Mouse (Mus musculus): ENCODE measurements around the gene Ciart.
"Not testable (repeated sequence)": the region's sequence is repeated elsewhere in the genome, so short reads cannot be mapped to it uniquely, and the experiment has no call there.

The Ciart gene

DNA sequence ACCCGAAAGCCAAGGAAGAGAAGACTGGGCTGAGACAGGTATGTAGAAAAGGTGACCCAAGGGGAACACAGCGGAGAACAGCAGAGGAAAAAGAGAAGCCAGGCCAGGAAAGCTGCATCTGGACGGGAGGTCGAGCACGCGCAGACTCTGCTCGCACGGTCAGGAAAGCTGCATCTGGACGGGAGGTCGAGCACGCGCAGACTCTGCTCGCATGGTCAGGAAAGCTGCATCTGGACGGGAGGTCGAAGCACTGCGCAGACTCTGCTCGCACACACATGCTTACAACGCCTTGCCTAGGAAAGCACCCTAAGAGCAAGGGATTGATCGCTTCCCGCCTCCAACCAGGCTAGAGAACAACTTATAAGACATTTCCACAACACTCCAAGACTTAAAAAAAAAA lies 16.5 kb downstream of the Ciart start:
- in situ Hi-C loops (cut with MboI, MseI) = loop anchor here (10.0 kb wide), 1 partner anchor 179 kb away; no protein-coding TSS in a partner anchor

GRCm38 (mm10) chr3:95865050-95865449 lies 17.0 kb downstream of the Ciart start:
- in situ Hi-C loops (cut with MboI, MseI) = loop anchor here (10.0 kb wide), 1 partner anchor 180 kb away; no protein-coding TSS in a partner anchor

DNA sequence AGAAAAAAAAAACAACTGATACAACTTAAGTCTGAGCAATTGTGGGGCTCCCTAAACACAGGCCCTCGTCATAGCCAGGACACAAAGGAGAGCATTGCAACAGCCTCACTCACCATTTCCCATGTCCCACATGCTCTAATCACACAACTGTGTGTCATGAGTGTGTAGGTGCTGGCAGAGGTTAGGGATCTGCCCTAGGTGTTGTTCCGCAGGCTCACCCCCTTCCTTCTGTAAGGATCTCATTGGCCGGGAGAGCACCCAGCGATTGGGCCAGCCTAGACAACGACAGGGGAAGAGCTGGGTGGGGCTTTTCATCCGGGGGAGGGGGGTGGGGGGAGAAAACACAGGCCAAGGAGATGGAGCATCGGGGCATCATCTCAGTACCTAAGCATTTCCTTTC lies 18.5 kb downstream of the Ciart start:
- in situ Hi-C loops (cut with MboI, MseI) = loop anchor here (10.0 kb wide), 1 partner anchor 181 kb away; no protein-coding TSS in a partner anchor

DNA sequence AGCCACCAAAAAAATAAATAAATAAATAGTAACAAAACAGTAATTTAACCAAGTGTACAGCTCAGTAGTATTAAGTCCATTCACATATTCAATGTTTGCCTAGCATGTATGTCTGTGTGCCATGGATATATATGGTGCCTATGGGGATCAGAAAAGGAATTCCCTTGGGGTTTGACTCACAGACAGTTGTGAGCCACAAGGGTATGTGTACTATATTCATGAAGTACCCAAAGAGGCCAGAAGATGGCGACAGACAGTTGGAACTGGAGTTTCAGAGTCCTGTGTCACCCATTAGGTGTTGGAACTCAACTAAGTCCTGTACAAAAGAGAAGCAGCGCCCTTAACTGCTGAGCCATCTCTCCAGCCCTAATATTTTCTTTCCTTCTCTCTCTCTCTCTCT lies 20.3 kb downstream of the Ciart start:
- in situ Hi-C loops (cut with MboI, MseI) = loop anchor here (10.0 kb wide), 1 partner anchor 183 kb away; no protein-coding TSS in a partner anchor

GRCm38 (mm10) chr3:95861216-95861615 lies 20.8 kb downstream of the Ciart start:
- in situ Hi-C loops (cut with MboI, MseI) = loop anchor here (10.0 kb wide), 1 partner anchor 184 kb away; no protein-coding TSS in a partner anchor

DNA sequence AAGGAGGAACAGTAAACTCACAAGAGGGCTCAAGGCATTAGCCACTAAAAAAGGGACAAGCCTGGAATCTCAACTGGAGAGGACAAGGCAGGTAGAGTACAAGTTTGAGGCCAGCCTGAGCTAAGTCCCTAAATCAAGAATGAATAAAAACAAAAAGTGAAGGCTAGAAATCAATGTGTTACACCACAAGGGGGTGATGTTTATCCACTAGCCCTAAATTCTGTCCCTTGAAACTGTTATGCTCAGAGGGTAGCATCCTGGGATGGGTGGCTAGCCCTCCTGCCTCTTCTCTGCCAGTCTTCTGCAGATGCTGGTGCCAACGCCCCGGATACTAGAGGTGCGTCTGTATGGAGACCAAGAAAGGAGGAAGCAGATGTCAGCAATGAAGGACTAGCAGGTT lies 21.7 kb downstream of the Ciart start:
- in situ Hi-C loops (cut with MboI, MseI) = loop anchor here (10.0 kb wide), 1 partner anchor 184 kb away; no protein-coding TSS in a partner anchor

GRCm38 (mm10) chr3:95858278-95858677 lies 23.8 kb downstream of the Ciart start:
- in situ Hi-C loops (cut with MboI, MseI) = not testable (repeated sequence)

GRCm38 (mm10) chr3:95857050-95857449 lies 25.0 kb downstream of the Ciart start:
- in situ Hi-C loops (cut with MboI, MseI) = not testable (repeated sequence)

GRCm38 (mm10) chr3:95856115-95856514 lies 25.9 kb downstream of the Ciart start:
- in situ Hi-C loops (cut with MboI, MseI) = no loop called here

GRCm38 (mm10) chr3:95855502-95856089 lies 26.5 kb downstream of the Ciart start, which contains the start of gene Prpf3:
Gene Prpf3, minus strand, starts transcription at chr3:95855885.
- in situ Hi-C loops (cut with MboI, MseI) = no loop called here

- in situ Hi-C loops (cut with MboI, MseI) = no loop called here
These were observed 30.7 kb downstream of the Ciart start for GRCm38 (mm10) chr3:95851317-95851716.

GRCm38 (mm10) chr3:95850611-95851010 lies 31.4 kb downstream of the Ciart start:
- in situ Hi-C loops (cut with MboI, MseI) = no loop called here

- in situ Hi-C loops (cut with MboI, MseI) = loop anchor here (5.0 kb wide), 1 partner anchor 500 kb away; no protein-coding TSS in a partner anchor
These were observed 39.4 kb downstream of the Ciart start for GRCm38 (mm10) chr3:95842503-95843214.

DNA sequence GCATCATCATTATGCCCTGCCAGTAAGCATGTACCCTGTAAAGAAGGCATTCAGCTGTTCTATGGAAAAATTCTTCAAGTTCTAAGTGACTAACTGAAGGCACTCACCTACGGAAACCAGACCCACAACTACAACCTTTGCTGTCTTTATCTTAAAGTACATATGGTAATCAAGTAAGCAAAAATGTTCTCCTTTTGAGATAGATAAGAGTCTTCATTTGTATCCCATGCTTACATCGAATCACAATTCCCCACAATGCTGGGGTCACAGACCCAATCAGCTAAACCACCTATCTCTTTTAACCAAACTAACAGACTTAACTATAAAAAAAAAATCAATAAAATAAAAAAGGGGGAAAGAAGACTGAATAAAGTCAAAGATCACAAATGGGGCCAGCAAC lies 42.8 kb downstream of the Ciart start:
- in situ Hi-C loops (cut with MboI, MseI) = no loop called here

DNA sequence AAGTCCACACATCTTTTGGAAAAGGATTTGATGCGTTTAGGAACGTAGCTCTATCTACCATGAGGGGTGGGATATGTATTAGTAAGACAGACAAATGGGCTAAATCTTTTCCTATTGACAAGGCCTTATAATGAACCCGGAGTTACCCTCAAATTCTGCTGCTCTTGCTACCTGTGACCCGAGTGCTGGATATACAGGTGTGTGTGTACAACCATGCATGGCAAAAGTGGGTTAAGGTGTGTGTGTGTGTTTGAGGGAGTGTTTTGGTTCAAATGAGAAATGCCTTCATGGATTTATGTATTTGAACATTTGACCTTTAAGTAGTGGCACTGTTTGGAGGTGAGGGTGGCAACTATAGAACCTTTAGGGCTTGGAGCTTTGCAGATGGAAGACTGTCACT lies 53.0 kb downstream of the Ciart start:
- in situ Hi-C loops (cut with MboI, MseI) = no loop called here

Data from T-helper 2 cell (primary cell).